ENCODE assay signal across 12 mouse cellular contexts in the genomic region with DNA sequence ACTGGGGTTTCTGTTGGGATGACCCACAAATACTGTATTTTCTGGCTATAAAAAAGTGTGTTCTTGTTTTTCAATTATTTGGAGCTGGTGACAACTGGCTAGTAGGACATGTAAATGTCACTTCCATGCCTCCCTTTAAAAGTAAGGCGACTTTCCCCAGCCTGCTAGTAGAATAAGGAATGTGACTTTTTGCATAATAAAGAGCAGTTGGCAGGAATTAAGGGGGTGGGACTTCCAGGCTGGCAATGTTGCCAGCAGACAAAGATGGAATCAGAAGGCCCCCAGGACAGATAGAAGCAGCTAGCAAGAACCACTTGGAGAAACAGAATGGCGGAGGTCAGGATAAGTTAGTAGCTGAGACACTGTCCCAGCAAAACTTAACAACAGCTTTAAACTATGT. TPM values are rescaled to one million over a fixed set of nuclear protein-coding genes. Genes with fewer than 3 reads are reported as not detected.
DNase-seq lines count a peak whose midpoint lies in the region; ATAC-seq lines count a peak whose summit lies in the region.
"Had no signal": no experiment of that assay in that cellular context is flagged by ENCODE, and none has a peak within 500 bp of the region (broad histone marks: within the 10 kb centered on the region; RNA-seq: fewer than 3 reads in every experiment).

No protein-coding gene starts in this region.

- no peaks in the 10 kb centered on the region for H3K27me3 ChIP-seq in hindbrain, embryonic 10.5 days (ENCODE audit: insufficient read depth, poor library complexity, severe bottlenecking)
- H3K27me3 ChIP-seq in hindbrain, embryonic 11.5 days (ENCODE audit: control insufficient read depth, insufficient read depth, low read length) = no peaks in the 10 kb centered on the region
- no peaks in the 10 kb centered on the region for H3K27me3 ChIP-seq in embryonic facial prominence, embryonic 15.5 days
- H3K27me3 ChIP-seq in midbrain, embryonic 14.5 days (ENCODE audit: control insufficient read depth, insufficient read depth, low read length) = no peaks in the 10 kb centered on the region

- peaks cover 8% of the 10 kb centered on the region; the same call in 1 of the 2 replicates for H3K9me3 ChIP-seq in hindbrain, embryonic 10.5 days
- no peaks in the 10 kb centered on the region for H3K9me3 ChIP-seq in hindbrain, embryonic 11.5 days (ENCODE audit: control insufficient read depth, low read length)
- H3K9me3 ChIP-seq in embryonic facial prominence, embryonic 15.5 days (replicated peaks) = peaks cover 4% of the 10 kb centered on the region; the same call in 1 of the 2 replicates
- H3K9me3 ChIP-seq in midbrain, embryonic 14.5 days (ENCODE audit: control insufficient read depth, low read length) = no peaks in the 10 kb centered on the region

- no peak overlapping the region for H3K9ac ChIP-seq in hindbrain, embryonic 11.5 days (ENCODE audit: low read depth, low read length)
- no peak overlapping the region for H3K9ac ChIP-seq in embryonic facial prominence, embryonic 15.5 days
- H3K9ac ChIP-seq in midbrain, embryonic 14.5 days (replicated peaks; ENCODE audit: low read length) = no peak overlapping the region

- no peak for DNase-seq in hindbrain, embryonic 10.5 days (ENCODE audit: low spot score)
- no peak for DNase-seq in hindbrain, embryonic 11.5 days (ENCODE audit: low spot score)
- DNase-seq in NIH3T3 (ENCODE audit: low read depth) = peak; percentile 22
- DNase-seq in midbrain, embryonic 14.5 days = peak; percentile 17
- no peak for DNase-seq in layer of hippocampus, adult 11-12 months (ENCODE audit: low spot score)
- no peak for DNase-seq in layer of hippocampus, adult 18-20 months (ENCODE audit: low spot score in 2 of 2)
- DNase-seq: adrenal gland, postnatal 14 days; cerebellum, postnatal 14 days; liver; thymus, postnatal 4 days had no signal

- ATAC-seq in hindbrain, embryonic 11.5 days (ENCODE audit: low FRiP score) = no peak
- no peak for ATAC-seq in embryonic facial prominence, embryonic 15.5 days (ENCODE audit: insufficient number of reproducible peaks, low FRiP score, low TSS enrichment, low read depth)
- no peak for ATAC-seq in midbrain, embryonic 14.5 days (ENCODE audit: low FRiP score, low TSS enrichment)
- ATAC-seq: intestine, postnatal 0 days had no signal

- peaks cover 21% of the 10 kb centered on the region for H3K4me1 ChIP-seq in hindbrain, embryonic 10.5 days (replicated peaks)
- peaks cover 4% of the 10 kb centered on the region; the same call in 1 of the 2 replicates for H3K4me1 ChIP-seq in hindbrain, embryonic 11.5 days (replicated peaks; ENCODE audit: control insufficient read depth, insufficient read depth, low read length)
- H3K4me1 ChIP-seq in embryonic facial prominence, embryonic 15.5 days = peaks cover 24% of the 10 kb centered on the region
- peaks cover 20% of the 10 kb centered on the region for H3K4me1 ChIP-seq in midbrain, embryonic 14.5 days (ENCODE audit: control insufficient read depth, insufficient read depth, low read length)

- 0 out of 2 replicates have a peak overlapping the region, but pooled peaks have one; percentile 68 for H3K4me3 ChIP-seq in hindbrain, embryonic 10.5 days
- H3K4me3 ChIP-seq in hindbrain, embryonic 11.5 days (ENCODE audit: low read depth, low read length) = no peak overlapping the region
- H3K4me3 ChIP-seq in embryonic facial prominence, embryonic 15.5 days (replicated peaks) = peak overlapping the region; percentile 70
- no peak overlapping the region for H3K4me3 ChIP-seq in midbrain, embryonic 14.5 days (replicated peaks; ENCODE audit: low read depth, low read length)

- 69% methylated on average over 2 of the region's 2 CpGs for WGBS in hindbrain, embryonic 10.5 days
- WGBS in hindbrain, embryonic 11.5 days = 68% methylated on average over 2 of the region's 2 CpGs
- 50% methylated on average over 2 of the region's 2 CpGs for WGBS in embryonic facial prominence, embryonic 15.5 days
- WGBS in midbrain, embryonic 14.5 days = 51% methylated on average over 2 of the region's 2 CpGs

- H3K4me2 ChIP-seq in hindbrain, embryonic 11.5 days (replicated peaks; ENCODE audit: low read depth, low read length) = no peak overlapping the region
- peak overlapping the region; percentile 59 for H3K4me2 ChIP-seq in embryonic facial prominence, embryonic 15.5 days (replicated peaks)
- H3K4me2 ChIP-seq in midbrain, embryonic 14.5 days (ENCODE audit: low read length) = peak overlapping the region; percentile 63; the same call in 1 of the 2 replicates

- no peak overlapping the region for H3K27ac ChIP-seq in hindbrain, embryonic 10.5 days
- no peak overlapping the region for H3K27ac ChIP-seq in hindbrain, embryonic 11.5 days (ENCODE audit: low read depth, low read length)
- H3K27ac ChIP-seq in embryonic facial prominence, embryonic 15.5 days (replicated peaks) = no peak overlapping the region
- no peak overlapping the region for H3K27ac ChIP-seq in midbrain, embryonic 14.5 days (replicated peaks; ENCODE audit: low read depth, low read length)

- H3K36me3 ChIP-seq in hindbrain, embryonic 10.5 days = peaks cover 52% of the 10 kb centered on the region
- peaks cover 19% of the 10 kb centered on the region for H3K36me3 ChIP-seq in hindbrain, embryonic 11.5 days (ENCODE audit: control insufficient read depth, insufficient read depth, low read length)
- H3K36me3 ChIP-seq in embryonic facial prominence, embryonic 15.5 days = peaks cover 46% of the 10 kb centered on the region
- peaks cover 40% of the 10 kb centered on the region for H3K36me3 ChIP-seq in midbrain, embryonic 14.5 days (ENCODE audit: control insufficient read depth, insufficient read depth, low read length)

RNA-seq across cellular contexts. Expression of gene Zfp383, which starts 2.2 kb away (rescaled TPM):
- 4.8 and 4.9 TPM in 2 replicates for polyA plus RNA-seq in hindbrain, embryonic 10.5 days (2016; fragmentation: Nextera tagmentation; extraction: Ambion mirVana)
- 8.2 and 8.8 TPM in 2 replicates for polyA plus RNA-seq in hindbrain, embryonic 11.5 days (2014; fragmentation: Nextera tagmentation; extraction: Ambion mirVana)
- 5.0 and 5.3 TPM in 2 replicates for polyA plus RNA-seq in embryonic facial prominence, embryonic 15.5 days (2015; fragmentation: Nextera tagmentation; extraction: Ambion mirVana)
- polyA plus RNA-seq in midbrain, embryonic 14.5 days (2014; fragmentation: Nextera tagmentation; extraction: Ambion mirVana) = 7.0 and 12.3 TPM in 2 replicates
- 10 to 100 TPM in 1 of 2 experiments, 1 to 10 TPM in 1; 8.0 to 10.0 TPM for total RNA-seq in layer of hippocampus, adult 18-20 months (2021)

RNA-seq across cellular contexts. Expression of gene Zfp27, which starts 3.9 kb away (rescaled TPM):
- polyA plus RNA-seq in hindbrain, embryonic 10.5 days (2016; fragmentation: Nextera tagmentation; extraction: Ambion mirVana) = 8.5 and 12.2 TPM in 2 replicates
- 12.8 and 14.4 TPM in 2 replicates for polyA plus RNA-seq in hindbrain, embryonic 11.5 days (2014; fragmentation: Nextera tagmentation; extraction: Ambion mirVana)
- polyA plus RNA-seq in embryonic facial prominence, embryonic 15.5 days (2015; fragmentation: Nextera tagmentation; extraction: Ambion mirVana) = 11.8 and 11.9 TPM in 2 replicates
- 13.8 and 17.5 TPM in 2 replicates for polyA plus RNA-seq in midbrain, embryonic 14.5 days (2014; fragmentation: Nextera tagmentation; extraction: Ambion mirVana)
- total RNA-seq in layer of hippocampus, adult 18-20 months (2021) = 10 to 100 TPM; 19.7 to 19.8 TPM

RNA-seq across cellular contexts. Expression of gene Zfp74, which starts 43.6 kb away (rescaled TPM):
- 10.1 and 12.1 TPM in 2 replicates for polyA plus RNA-seq in hindbrain, embryonic 10.5 days (2016; fragmentation: Nextera tagmentation; extraction: Ambion mirVana)
- 12.5 and 13.7 TPM in 2 replicates for polyA plus RNA-seq in hindbrain, embryonic 11.5 days (2014; fragmentation: Nextera tagmentation; extraction: Ambion mirVana)
- polyA plus RNA-seq in embryonic facial prominence, embryonic 15.5 days (2015; fragmentation: Nextera tagmentation; extraction: Ambion mirVana) = 9.1 and 11.4 TPM in 2 replicates
- polyA plus RNA-seq in midbrain, embryonic 14.5 days (2014; fragmentation: Nextera tagmentation; extraction: Ambion mirVana) = 16.3 and 22.1 TPM in 2 replicates
- 10 to 100 TPM; 15.4 to 18.1 TPM for total RNA-seq in layer of hippocampus, adult 18-20 months (2021)

RNA-seq across cellular contexts. Expression of gene Zfp420, which starts 50.5 kb away (rescaled TPM):
- polyA plus RNA-seq in hindbrain, embryonic 10.5 days (2016; fragmentation: Nextera tagmentation; extraction: Ambion mirVana) = 8.0 and 8.8 TPM in 2 replicates
- 11.7 and 13.5 TPM in 2 replicates for polyA plus RNA-seq in hindbrain, embryonic 11.5 days (2014; fragmentation: Nextera tagmentation; extraction: Ambion mirVana)
- polyA plus RNA-seq in embryonic facial prominence, embryonic 15.5 days (2015; fragmentation: Nextera tagmentation; extraction: Ambion mirVana) = 6.4 and 6.5 TPM in 2 replicates
- polyA plus RNA-seq in midbrain, embryonic 14.5 days (2014; fragmentation: Nextera tagmentation; extraction: Ambion mirVana) = 23.9 and 25.4 TPM in 2 replicates
- total RNA-seq in layer of hippocampus, adult 18-20 months (2021) = 10 to 100 TPM; 17.4 to 21.0 TPM

RNA-seq across cellular contexts. Expression of gene Zfp940, which starts 56.8 kb away (rescaled TPM):
- polyA plus RNA-seq in hindbrain, embryonic 10.5 days (2016; fragmentation: Nextera tagmentation; extraction: Ambion mirVana) = 8.7 and 10.3 TPM in 2 replicates
- polyA plus RNA-seq in hindbrain, embryonic 11.5 days (2014; fragmentation: Nextera tagmentation; extraction: Ambion mirVana) = 10.7 and 12.4 TPM in 2 replicates
- polyA plus RNA-seq in embryonic facial prominence, embryonic 15.5 days (2015; fragmentation: Nextera tagmentation; extraction: Ambion mirVana) = 4.8 and 5.6 TPM in 2 replicates
- polyA plus RNA-seq in midbrain, embryonic 14.5 days (2014; fragmentation: Nextera tagmentation; extraction: Ambion mirVana) = 13.7 and 16.5 TPM in 2 replicates
- 10 to 100 TPM; 14.2 to 18.9 TPM for total RNA-seq in layer of hippocampus, adult 18-20 months (2021)

Comparison
In these comparisons a context has a peak if more than half of its experiments do, and no peak if none do; other contexts are left out.
1. H3K4me3 ChIP-seq: peak in hindbrain, embryonic 10.5 days (single experiment) and embryonic facial prominence, embryonic 15.5 days (single experiment); none in hindbrain, embryonic 11.5 days (single experiment) and midbrain, embryonic 14.5 days (single experiment).
2. DNase-seq: peak in NIH3T3 (single experiment) and midbrain, embryonic 14.5 days (single experiment); none in hindbrain, embryonic 10.5 days (single experiment), hindbrain, embryonic 11.5 days (single experiment), layer of hippocampus, adult 11-12 months (single experiment) and layer of hippocampus, adult 18-20 months (0 of 2).